9 mouse cellular contexts compared by ENCODE assay signal in genomic region chr2:28423167-28423566, GRCm38 (mm10). TPM values are rescaled to one million over a fixed set of nuclear protein-coding genes. Genes with fewer than 3 reads are reported as not detected.
A peak's percentile ranks its signal among the peaks of the same experiment; 100 is the strongest.
DNase-seq lines count a peak whose midpoint lies in the region; ATAC-seq and TF ChIP-seq lines count a peak whose summit lies in the region.
"Had no signal": no experiment of that assay in that cellular context is flagged by ENCODE, and none has a peak within 500 bp of the region (broad histone marks: within the 10 kb centered on the region; RNA-seq: fewer than 3 reads in every experiment).

No protein-coding gene starts in this region.

- no peaks in the 10 kb centered on the region for H3K9me3 ChIP-seq in forebrain, postnatal 0 days (ENCODE audit: low read length)
- H3K9me3 ChIP-seq in forebrain, embryonic 15.5 days: no peaks in the 10 kb centered on the region

- H3K36me3 ChIP-seq in forebrain, postnatal 0 days (ENCODE audit: insufficient read depth): no peaks in the 10 kb centered on the region
- no peaks in the 10 kb centered on the region for H3K36me3 ChIP-seq in forebrain, embryonic 15.5 days
- H3K36me3 ChIP-seq in liver, adult 2 months (ENCODE audit: control insufficient read depth, insufficient read depth, low read length): no peaks in the 10 kb centered on the region
- H3K36me3 ChIP-seq in splenic B cell, adult 2 months (ENCODE audit: control insufficient read depth, insufficient read depth, low read length, poor library complexity, severe bottlenecking): no peaks in the 10 kb centered on the region

- no peaks in the 10 kb centered on the region for H3K27me3 ChIP-seq in forebrain, postnatal 0 days (ENCODE audit: insufficient read depth, low read length)
- H3K27me3 ChIP-seq in forebrain, embryonic 15.5 days: no peaks in the 10 kb centered on the region
- no peaks in the 10 kb centered on the region for H3K27me3 ChIP-seq in liver, adult 2 months (ENCODE audit: control insufficient read depth, insufficient read depth, low read length)
- H3K27me3 ChIP-seq in splenic B cell, adult 2 months (ENCODE audit: control insufficient read depth, insufficient read depth, low read length, poor library complexity, severe bottlenecking): no peaks in the 10 kb centered on the region

- WGBS in forebrain, postnatal 0 days: 25% methylated on average over 3 of the region's 3 CpGs
- WGBS in forebrain, embryonic 15.5 days: 34% methylated on average over 3 of the region's 3 CpGs
- 28% methylated on average over 3 of the region's 3 CpGs for WGBS in liver, adult 2 months

- H3K4me3 ChIP-seq in forebrain, postnatal 0 days (ENCODE audit: low read depth, low read length): no peak overlapping the region
- no peak overlapping the region for H3K4me3 ChIP-seq in forebrain, embryonic 15.5 days
- no peak overlapping the region for H3K4me3 ChIP-seq in liver, adult 2 months (ENCODE audit: insufficient read depth, low read depth, low read length)

- H3K4me1 ChIP-seq in forebrain, postnatal 0 days (ENCODE audit: insufficient read depth): no peaks in the 10 kb centered on the region
- H3K4me1 ChIP-seq in forebrain, embryonic 15.5 days: no peaks in the 10 kb centered on the region
- H3K4me1 ChIP-seq in liver, adult 2 months (ENCODE audit: control insufficient read depth, insufficient read depth, low read length): no peaks in the 10 kb centered on the region

- TF ChIP-seq CTCF in forebrain, postnatal 0 days (IDR thresholded peaks at IDR 0.05; ENCODE audit: low read depth): peak; percentile 66
- peak; percentile 52; the same call in 1 of the 2 replicates for TF ChIP-seq CTCF in liver, adult 2 months (IDR thresholded peaks at IDR 0.05; ENCODE audit: low read depth, low read length)

- no peak for TF ChIP-seq POLR2A in liver, adult 2 months (IDR thresholded peaks at IDR 0.05; ENCODE audit: extremely low read depth, insufficient read depth, low read length)

- H3K9ac ChIP-seq in forebrain, postnatal 0 days: no peak overlapping the region
- no peak overlapping the region for H3K9ac ChIP-seq in forebrain, embryonic 15.5 days (replicated peaks)
- H3K9ac ChIP-seq in liver, adult 2 months (ENCODE audit: low read depth, low read length): no peak overlapping the region

- DNase-seq in forebrain, postnatal 0 days: peak; percentile 33
- DNase-seq in right cerebral cortex, adult 2 months (ENCODE audit: low spot score in 2 of 2): peak; percentile 36 to 40
- no peak for DNase-seq in right cerebral cortex, adult 18-20 months
- DNase-seq in liver, adult 2 months (ENCODE audit: extremely low read depth, low read depth, low spot score): peak; percentile 45
- peak; percentile 73 for DNase-seq in splenic B cell, adult 2 months (ENCODE audit: low read depth, low spot score)
- DNase-seq in layer of hippocampus, adult 11-12 months (ENCODE audit: low spot score): no peak

- H3K79me2 ChIP-seq in liver, adult 2 months (ENCODE audit: control insufficient read depth, insufficient read depth, low read length): no peaks in the 10 kb centered on the region

- no peak for ATAC-seq in forebrain, postnatal 0 days
- ATAC-seq in forebrain, embryonic 15.5 days (replicated peaks): no peak
- ATAC-seq in common myeloid progenitor, adult 5-6 weeks (replicated peaks; ENCODE audit: low read depth, poor library complexity, severe bottlenecking): peak; percentile 74

- H3K4me2 ChIP-seq in forebrain, postnatal 0 days (ENCODE audit: low read depth): no peak overlapping the region
- no peak overlapping the region for H3K4me2 ChIP-seq in forebrain, embryonic 15.5 days (replicated peaks)

- H3K27ac ChIP-seq in forebrain, postnatal 0 days (ENCODE audit: low read depth, low read length): no peak overlapping the region
- H3K27ac ChIP-seq in forebrain, embryonic 15.5 days (replicated peaks): no peak overlapping the region
- H3K27ac ChIP-seq in liver, adult 2 months (replicated peaks; ENCODE audit: insufficient read depth, low read depth, low read length): no peak overlapping the region

RNA-seq across cellular contexts. Expression of gene Ppp1r26, which starts 23.4 kb away (rescaled TPM):
- 35.6 and 60.8 TPM in 2 replicates for total RNA-seq in forebrain, postnatal 0 days (2014; rRNA removed)
- polyA plus RNA-seq in forebrain, postnatal 0 days (2015; fragmentation: Nextera tagmentation; extraction: Ambion mirVana): 5.0 and 11.7 TPM in 2 replicates
- 8.6 and 9.3 TPM in 2 replicates for polyA plus RNA-seq in forebrain, embryonic 15.5 days (2015; fragmentation: Nextera tagmentation; extraction: Ambion mirVana)
- total RNA-seq in common myeloid progenitor, adult 5-6 weeks (2017): 3.4 and 5.0 TPM in 2 replicates
- 0.07 and 0.09 TPM in 2 replicates for total RNA-seq in liver, adult 2 months (2014; rRNA removed)
- 0.07 and 0.10 TPM in 2 replicates for polyA plus RNA-seq in liver, adult 2 months (2012; rRNA removed)

RNA-seq across cellular contexts. Expression of gene 1700007K13Rik, which starts 43.0 kb away (rescaled TPM):
- total RNA-seq in forebrain, postnatal 0 days (2014; rRNA removed): 5.2 and 5.4 TPM in 2 replicates
- 5.2 and 8.5 TPM in 2 replicates for polyA plus RNA-seq in forebrain, postnatal 0 days (2015; fragmentation: Nextera tagmentation; extraction: Ambion mirVana)
- polyA plus RNA-seq in forebrain, embryonic 15.5 days (2015; fragmentation: Nextera tagmentation; extraction: Ambion mirVana): 1.1 and 3.2 TPM in 2 replicates
- not detected in 2 replicates for total RNA-seq in common myeloid progenitor, adult 5-6 weeks (2017)
- 0.28 TPM in 1 of 2 replicates, not detected in the other for total RNA-seq in liver, adult 2 months (2014; rRNA removed)
- polyA plus RNA-seq in liver, adult 2 months (2012; rRNA removed): not detected in 2 replicates
- polyA plus RNA-seq: liver, embryonic 16.5 days had no signal

RNA-seq across cellular contexts. Expression of gene Mrps2, which starts 44.7 kb away (rescaled TPM):
- 25.4 and 33.4 TPM in 2 replicates for total RNA-seq in forebrain, postnatal 0 days (2014; rRNA removed)
- polyA plus RNA-seq in forebrain, postnatal 0 days (2015; fragmentation: Nextera tagmentation; extraction: Ambion mirVana): 39.8 and 42.6 TPM in 2 replicates
- polyA plus RNA-seq in forebrain, embryonic 15.5 days (2015; fragmentation: Nextera tagmentation; extraction: Ambion mirVana): 49.5 and 49.6 TPM in 2 replicates
- total RNA-seq in common myeloid progenitor, adult 5-6 weeks (2017): 33.2 and 35.2 TPM in 2 replicates
- total RNA-seq in liver, adult 2 months (2014; rRNA removed): 10.9 and 14.3 TPM in 2 replicates
- polyA plus RNA-seq in liver, adult 2 months (2012; rRNA removed): 51.5 and 52.3 TPM in 2 replicates

Comparison
In these comparisons a context has a peak if more than half of its experiments do, and no peak if none do; other contexts are left out.
1. DNase-seq: peak in forebrain, postnatal 0 days (single experiment), right cerebral cortex, adult 2 months (2 of 2), liver, adult 2 months (single experiment) and splenic B cell, adult 2 months (single experiment); none in right cerebral cortex, adult 18-20 months (single experiment) and layer of hippocampus, adult 11-12 months (single experiment).